Mouse (Mus musculus): Measurements from ENCODE around the gene Nmral1. TPM values are rescaled to one million over a fixed set of nuclear protein-coding genes. Genes with fewer than 3 reads are reported as not detected.
A peak's percentile ranks its signal among the peaks of the same experiment; 100 is the strongest.
"Not testable (repeated sequence)": the region's sequence is repeated elsewhere in the genome, so short reads cannot be mapped to it uniquely, and the experiment has no call there.

Nmral1 gene
- polyA plus RNA-seq, 1 experiment from 2014 or later = 102 TPM

GRCm38 (mm10) chr16:4756660-4757335, 37.6 kb upstream of the Nmral1 start:
- 0 out of 2 replicates have a peak, but pooled peaks have one; percentile 6 for TF ChIP-seq CTCF (IDR thresholded peaks at IDR 0.05; ENCODE audit: low read depth)
- H3K4me2 ChIP-seq = peak overlapping the region; percentile 50
- H3K36me3 ChIP-seq (ENCODE audit: insufficient read depth); H3K4me1 ChIP-seq (ENCODE audit: insufficient read depth); H3K9me3 ChIP-seq (ENCODE audit: low read depth, low read length); H3K27me3 ChIP-seq (ENCODE audit: insufficient read depth, low read length): not testable (repeated sequence)
- ATAC-seq (ENCODE audit: insufficient read depth) (peak; percentile 85), DNase-seq (peak; percentile 43)
- WGBS = 5% methylated on average over 31 of the region's 42 CpGs
- peak overlapping the region; percentile 39 for H3K4me3 ChIP-seq (ENCODE audit: low read depth, low read length)
- peak overlapping the region; percentile 72 for H3K27ac ChIP-seq (ENCODE audit: low read depth)
- peak overlapping the region; percentile 58 for H3K9ac ChIP-seq

DNA sequence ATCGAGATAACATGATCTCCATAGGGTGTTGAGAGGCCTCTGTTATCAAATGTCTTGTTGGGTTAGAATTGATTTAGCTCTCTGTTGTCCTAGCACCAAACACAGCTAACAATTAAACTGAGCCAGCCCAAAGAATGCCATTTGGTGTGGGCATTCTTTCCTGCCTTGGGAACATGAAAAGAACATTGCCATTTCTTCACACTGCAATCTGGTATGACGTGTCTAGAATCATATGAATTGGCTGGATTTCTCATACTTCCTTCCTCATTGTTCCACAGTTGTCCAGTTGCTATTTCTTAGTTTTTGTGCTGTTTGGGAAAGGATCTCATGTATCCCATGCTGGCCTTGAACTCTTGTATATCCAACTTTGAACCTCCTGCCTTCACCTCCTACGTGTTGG, 34.9 kb upstream of the Nmral1 start:
- WGBS = 83% methylated on average over 3 of the region's 3 CpGs
- Histone ChIP-seq H3K27me3 (ENCODE audit: insufficient read depth, low read length) (no peaks in the 10 kb centered on the region), H3K36me3 (ENCODE audit: insufficient read depth) (no peaks in the 10 kb centered on the region)

GRCm38 (mm10) chr16:4752155-4752554, 33.0 kb upstream of the Nmral1 start:
- H3K9me3 ChIP-seq (ENCODE audit: low read depth, low read length) = no peaks in the 10 kb centered on the region
- ATAC-seq (ENCODE audit: insufficient read depth) (no peak), DNase-seq (no peak)
- 87% methylated on average over 3 of the region's 3 CpGs for WGBS
- no peak for TF ChIP-seq CTCF (IDR thresholded peaks at IDR 0.05; ENCODE audit: low read depth)
- H3K4me3 ChIP-seq (ENCODE audit: low read depth, low read length) = no peak overlapping the region
- H3K36me3 ChIP-seq (ENCODE audit: insufficient read depth) = no peaks in the 10 kb centered on the region
- H3K4me2 ChIP-seq = no peak overlapping the region
- H3K27ac ChIP-seq (ENCODE audit: low read depth) = no peak overlapping the region
- 0 out of 2 replicates have a peak, but pooled peaks cover 5% of the 10 kb centered on the region for H3K4me1 ChIP-seq (ENCODE audit: insufficient read depth)
- no peaks in the 10 kb centered on the region for H3K27me3 ChIP-seq (ENCODE audit: insufficient read depth, low read length)
- H3K9ac ChIP-seq = no peak overlapping the region

More for the DNA sequence above, 34.9 kb upstream of the Nmral1 start:
- Histone ChIP-seq H3K9ac (no peak overlapping the region), H3K9me3 (ENCODE audit: low read depth, low read length) (no peaks in the 10 kb centered on the region), H3K4me3 (ENCODE audit: low read depth, low read length) (no peak overlapping the region), H3K4me2 (no peak overlapping the region), H3K4me1 (ENCODE audit: insufficient read depth) (0 out of 2 replicates have a peak, but pooled peaks cover 5% of the 10 kb centered on the region), H3K27ac (ENCODE audit: low read depth) (no peak overlapping the region)
- no peak for TF ChIP-seq CTCF (IDR thresholded peaks at IDR 0.05; ENCODE audit: low read depth)
- no peak for DNase-seq
- ATAC-seq (ENCODE audit: insufficient read depth) = no peak

DNA sequence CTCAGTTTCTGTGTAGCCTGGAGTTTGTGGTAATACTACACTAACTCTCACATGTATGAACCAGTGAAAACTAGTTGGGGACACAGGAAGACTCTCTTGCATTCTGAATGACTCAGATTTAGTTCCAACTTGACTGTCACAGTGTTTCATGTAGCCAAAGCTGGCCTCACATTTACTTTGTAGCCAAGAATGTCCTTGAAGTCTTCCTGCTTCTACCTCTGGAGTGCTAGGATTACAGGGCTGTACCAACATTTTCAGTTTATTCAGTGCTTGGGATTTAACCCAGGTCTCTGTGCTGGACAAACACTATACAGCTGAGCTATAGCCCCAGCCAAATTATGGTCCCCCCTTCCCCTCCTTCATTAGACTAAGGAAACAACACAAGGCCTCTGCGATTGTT, 23.0 kb upstream of the Nmral1 start:
- Histone ChIP-seq H3K4me1 (ENCODE audit: insufficient read depth) (no peaks in the 10 kb centered on the region), H3K36me3 (ENCODE audit: insufficient read depth) (no peaks in the 10 kb centered on the region), H3K27ac (ENCODE audit: low read depth) (no peak overlapping the region), H3K4me3 (ENCODE audit: low read depth, low read length) (no peak overlapping the region), H3K27me3 (ENCODE audit: insufficient read depth, low read length) (no peaks in the 10 kb centered on the region), H3K9me3 (ENCODE audit: low read depth, low read length) (no peaks in the 10 kb centered on the region), H3K4me2 (no peak overlapping the region), H3K9ac (no peak overlapping the region)
- no peak for ATAC-seq (ENCODE audit: insufficient read depth)
- no peak for TF ChIP-seq CTCF (IDR thresholded peaks at IDR 0.05; ENCODE audit: low read depth)
- 93% methylated on average over 1 of the region's 1 CpGs for WGBS
- DNase-seq = no peak

DNA sequence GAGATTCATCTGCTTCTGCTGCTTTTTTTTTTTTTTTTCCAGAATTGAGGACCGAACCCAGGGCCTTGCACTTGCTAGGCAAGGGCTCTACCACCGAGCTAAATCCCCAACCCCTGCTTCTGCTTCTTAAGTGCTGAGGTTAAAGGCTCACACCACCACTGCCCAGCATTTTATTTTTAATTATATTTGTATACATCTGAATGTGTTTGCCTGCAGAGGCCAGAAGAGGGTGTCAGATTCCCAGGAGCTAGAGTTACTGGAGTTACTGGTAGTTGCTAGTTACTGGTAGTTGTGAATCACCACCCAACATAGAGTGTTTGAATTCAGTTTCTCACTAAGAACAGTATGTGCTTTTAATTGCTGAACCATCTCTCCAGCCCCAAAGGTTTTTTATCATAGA, 20.8 kb upstream of the Nmral1 start:
- H3K27ac ChIP-seq (ENCODE audit: low read depth) = no peak overlapping the region
- DNase-seq = no peak
- 88% methylated on average over 2 of the region's 2 CpGs for WGBS
- H3K9ac ChIP-seq = no peak overlapping the region
- H3K4me3 ChIP-seq (ENCODE audit: low read depth, low read length) = no peak overlapping the region
- H3K27me3 ChIP-seq (ENCODE audit: insufficient read depth, low read length) = no peaks in the 10 kb centered on the region
- H3K4me1 ChIP-seq (ENCODE audit: insufficient read depth) = no peaks in the 10 kb centered on the region
- no peaks in the 10 kb centered on the region for H3K9me3 ChIP-seq (ENCODE audit: low read depth, low read length)
- no peaks in the 10 kb centered on the region for H3K36me3 ChIP-seq (ENCODE audit: insufficient read depth)
- no peak overlapping the region for H3K4me2 ChIP-seq
- no peak for ATAC-seq (ENCODE audit: insufficient read depth)
- no peak for TF ChIP-seq CTCF (IDR thresholded peaks at IDR 0.05; ENCODE audit: low read depth)

DNA sequence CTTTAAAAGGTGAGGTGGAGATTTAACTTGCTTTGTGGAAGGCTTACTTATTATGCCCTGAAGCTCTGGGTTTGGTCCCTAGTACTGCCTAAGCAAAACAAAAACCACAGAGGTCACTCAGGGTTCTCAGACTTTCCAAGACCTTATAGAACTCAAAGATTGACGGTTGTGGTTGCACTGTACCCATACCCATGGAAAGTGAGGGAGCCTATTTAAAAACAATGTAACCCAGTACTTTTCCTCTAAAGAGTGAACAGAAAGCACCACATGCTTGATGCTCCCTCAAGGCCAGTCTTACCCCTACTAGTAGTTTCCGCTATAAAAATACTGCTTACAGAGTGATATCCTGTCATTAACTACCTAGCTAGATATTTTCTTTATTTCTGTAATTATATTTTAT, 17.1 kb upstream of the Nmral1 start:
- no peaks in the 10 kb centered on the region for H3K36me3 ChIP-seq (ENCODE audit: insufficient read depth)
- TF ChIP-seq CTCF (IDR thresholded peaks at IDR 0.05; ENCODE audit: low read depth) = no peak
- no peak overlapping the region for H3K4me3 ChIP-seq (ENCODE audit: low read depth, low read length)
- no peak overlapping the region for H3K27ac ChIP-seq (ENCODE audit: low read depth)
- no peaks in the 10 kb centered on the region for H3K9me3 ChIP-seq (ENCODE audit: low read depth, low read length)
- H3K4me1 ChIP-seq (ENCODE audit: insufficient read depth) = no peaks in the 10 kb centered on the region
- 83% methylated on average over 2 of the region's 2 CpGs for WGBS
- no peak overlapping the region for H3K9ac ChIP-seq
- H3K4me2 ChIP-seq = no peak overlapping the region
- ATAC-seq (ENCODE audit: insufficient read depth) (no peak), DNase-seq (no peak)
- no peaks in the 10 kb centered on the region for H3K27me3 ChIP-seq (ENCODE audit: insufficient read depth, low read length)

DNA sequence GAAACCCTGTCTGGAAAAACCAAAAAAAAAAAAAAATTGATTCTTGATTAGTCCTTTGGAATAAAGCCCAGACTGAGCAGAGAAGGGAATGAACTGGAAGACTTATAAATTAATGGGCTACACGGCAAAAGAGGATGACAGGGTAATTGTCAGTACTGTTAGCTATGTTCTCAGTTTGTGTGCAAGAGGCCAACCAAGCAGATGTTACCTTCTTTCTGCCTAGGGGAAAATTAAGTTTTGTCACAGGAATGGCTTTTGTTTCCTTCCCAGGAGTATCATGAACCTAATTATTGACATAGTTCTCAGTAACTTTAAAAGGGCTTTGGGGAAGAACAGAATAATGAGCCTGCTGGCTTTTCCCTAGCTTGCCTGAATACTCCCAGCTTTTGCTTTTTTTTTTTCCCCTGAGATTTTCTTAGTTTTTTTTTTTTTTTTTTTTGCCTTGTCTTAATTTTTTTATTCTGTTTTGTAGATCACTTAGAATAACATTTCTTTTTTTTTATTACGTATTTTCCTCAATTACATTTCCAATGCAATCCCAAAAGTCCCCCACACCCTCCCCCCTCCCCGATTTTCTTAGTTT, 11.7 kb upstream of the Nmral1 start:
- WGBS = 67% methylated on average over 3 of the region's 3 CpGs
- DNase-seq = peak; percentile 17
- no peaks in the 10 kb centered on the region for H3K36me3 ChIP-seq (ENCODE audit: insufficient read depth)

More for the DNA sequence above, 11.7 kb upstream of the Nmral1 start:
- Histone ChIP-seq H3K9me3 (ENCODE audit: low read depth, low read length) (no peaks in the 10 kb centered on the region), H3K27me3 (ENCODE audit: insufficient read depth, low read length) (no peaks in the 10 kb centered on the region), H3K4me2 (no peak overlapping the region), H3K4me1 (ENCODE audit: insufficient read depth) (0 out of 2 replicates have a peak, but pooled peaks cover 6% of the 10 kb centered on the region), H3K4me3 (ENCODE audit: low read depth, low read length) (no peak overlapping the region), H3K9ac (no peak overlapping the region), H3K27ac (ENCODE audit: low read depth) (no peak overlapping the region)
- no peak for ATAC-seq (ENCODE audit: insufficient read depth)
- TF ChIP-seq CTCF (IDR thresholded peaks at IDR 0.05; ENCODE audit: low read depth) = no peak
